Mouse (Mus musculus) right cerebral cortex, adult 2 months (tissue): ENCODE results near the gene Syne3.

Experiments used
- DNase-seq, 2 experiments: peaks; one replicate each; pipeline ENCODE4 v3.0.0; 2021 to 2022; ENCODE audit warnings: low spot score in 2 of 2

The Syne3 gene

DNA sequence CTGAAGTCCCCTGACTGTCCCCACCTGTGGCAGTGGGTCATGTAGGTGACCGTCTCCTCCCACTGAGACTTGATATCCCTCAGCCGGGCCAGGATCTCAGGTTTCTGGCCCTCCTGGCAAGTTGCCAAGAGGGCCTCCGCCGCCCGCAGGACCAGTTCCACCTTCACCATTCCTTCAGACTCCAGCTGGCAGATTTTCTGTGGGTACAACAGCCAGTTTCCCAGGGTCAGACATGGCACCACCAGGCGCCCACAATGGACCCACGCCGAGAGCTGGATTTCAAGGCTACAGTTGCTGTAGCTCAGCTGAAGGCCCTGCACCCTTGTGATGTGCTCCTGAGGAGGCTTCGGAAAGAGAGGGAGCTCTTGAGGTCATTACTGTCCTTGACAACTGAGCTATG is 40.4 kb downstream of the Syne3 start:
- no peak for DNase-seq

DNA sequence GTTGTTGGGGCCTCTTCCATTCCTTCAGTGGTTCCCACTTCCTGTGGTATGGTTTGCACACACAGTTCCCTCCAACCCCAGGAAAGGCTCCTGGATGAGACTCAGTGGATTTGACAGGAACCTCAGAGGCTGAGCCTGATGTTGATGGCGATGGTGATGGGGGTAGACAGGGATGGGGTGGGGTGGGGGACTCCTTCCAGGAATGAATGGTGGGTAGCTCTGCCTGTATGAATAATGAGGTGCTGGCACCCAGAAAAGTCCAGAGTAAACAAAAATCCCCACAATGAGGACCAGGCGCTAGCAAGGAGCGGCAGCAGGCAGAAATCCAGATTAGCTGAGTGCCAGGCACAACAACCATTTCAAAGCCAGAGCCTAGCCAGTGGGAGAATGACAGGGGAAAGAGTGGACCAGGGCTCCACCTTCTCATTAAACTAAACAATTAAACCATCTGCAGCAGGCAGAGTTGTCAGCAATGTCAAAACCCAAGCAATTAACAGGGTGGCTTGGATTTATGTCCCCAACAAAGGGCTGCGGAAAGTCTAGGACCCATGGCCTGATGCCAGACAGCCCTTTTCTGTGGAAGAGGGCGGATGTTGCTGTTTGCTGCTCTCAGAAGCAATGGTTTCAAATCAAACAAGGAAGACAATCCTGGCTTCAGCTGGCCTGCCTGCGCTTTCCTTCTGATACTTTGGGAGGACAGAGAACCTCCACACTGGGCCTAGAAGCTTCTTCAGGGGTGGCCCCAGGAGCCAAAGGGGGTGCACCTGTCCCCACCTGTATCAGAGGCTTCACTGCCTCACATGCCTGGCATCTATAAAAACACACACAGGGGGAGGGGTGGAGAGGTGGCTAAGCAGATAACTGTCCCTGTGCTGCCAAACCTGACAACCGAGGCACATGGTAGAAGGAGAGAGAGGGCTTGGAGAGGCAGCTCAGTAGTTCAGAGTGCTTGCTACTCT is 44.4 kb downstream of the Syne3 start:
- peak in 1 of 2 experiments; percentile 17 for DNase-seq

DNA sequence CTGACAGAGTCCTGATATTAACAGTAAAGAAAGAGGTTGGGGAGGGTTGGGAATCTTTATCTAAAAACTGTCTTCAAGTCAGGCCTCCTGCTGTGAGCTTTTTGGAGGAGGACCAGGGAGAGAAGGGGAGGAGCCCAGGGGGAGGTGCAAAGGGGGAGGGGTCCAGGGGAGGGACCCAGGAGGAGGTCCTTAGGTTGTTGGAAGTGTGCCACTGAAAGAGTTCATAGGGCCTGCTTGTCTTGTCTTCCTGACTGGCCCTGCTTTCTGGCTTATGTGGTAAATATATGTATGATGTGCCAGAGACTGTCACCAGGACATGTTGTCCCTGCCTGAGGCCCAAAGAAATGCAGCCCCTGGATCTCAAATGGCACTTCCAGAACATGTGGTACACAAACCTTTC is 49.2 kb downstream of the Syne3 start:
- DNase-seq, result no peak

DNA sequence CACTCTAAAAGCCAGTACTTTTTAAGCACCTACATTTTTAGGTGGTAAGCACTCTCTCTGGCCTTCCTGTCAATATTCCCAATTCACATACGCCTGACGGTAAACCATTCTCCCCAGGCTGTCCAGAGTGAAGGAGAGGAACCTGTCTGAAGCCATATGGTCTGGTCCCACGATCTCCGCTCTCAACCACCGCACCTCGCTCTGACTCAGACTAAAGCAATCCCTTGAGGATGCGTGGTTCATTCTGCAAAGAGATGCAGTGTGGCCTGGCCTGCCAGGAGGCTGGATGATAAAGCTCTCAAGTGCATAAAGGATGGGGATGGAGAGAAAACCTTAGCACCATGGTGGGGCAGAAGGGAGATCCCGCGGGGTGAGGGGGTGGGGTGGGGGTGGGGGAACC is 49.6 kb downstream of the Syne3 start:
- DNase-seq, result no peak

DNA sequence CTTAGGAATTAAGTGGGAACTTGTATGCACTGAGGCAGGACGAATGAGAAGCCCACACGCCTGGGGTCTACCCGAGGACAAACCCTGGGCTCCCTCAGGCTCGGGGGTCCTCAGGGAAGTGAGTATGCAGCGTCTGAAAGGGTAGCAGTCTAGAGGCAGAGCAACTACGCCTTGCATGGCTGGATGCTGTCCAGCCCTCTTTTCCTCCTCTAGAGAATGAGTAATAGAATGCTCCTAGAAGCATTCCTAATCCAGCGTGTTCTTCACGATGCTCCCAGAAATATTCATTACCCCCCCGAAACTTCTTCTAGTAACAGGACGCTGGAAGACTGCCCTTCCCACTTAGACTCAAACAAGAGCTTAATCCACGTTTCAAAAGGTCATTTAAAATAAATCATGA is 51.3 kb downstream of the Syne3 start:
- DNase-seq, result no peak

DNA sequence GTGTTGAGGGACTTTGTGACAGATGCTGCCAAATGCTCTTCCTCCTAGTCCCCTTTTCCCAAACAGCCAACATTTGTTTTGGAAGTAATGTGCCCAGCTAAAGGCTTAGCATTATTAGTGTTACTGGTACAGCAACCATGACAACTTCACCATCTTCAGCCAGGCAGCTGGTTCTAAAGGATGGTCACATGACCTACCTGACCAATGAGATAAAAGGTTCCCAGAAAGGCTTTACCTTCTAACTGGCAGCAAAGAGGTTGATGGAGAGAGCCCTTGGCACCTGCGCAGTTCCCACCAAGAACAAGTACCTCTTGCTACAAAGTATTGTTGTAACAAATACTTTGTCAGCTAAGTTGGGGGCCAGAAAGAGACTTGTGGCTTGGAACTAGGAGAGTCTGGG is 52.4 kb downstream of the Syne3 start:
- DNase-seq, result no peak

DNA sequence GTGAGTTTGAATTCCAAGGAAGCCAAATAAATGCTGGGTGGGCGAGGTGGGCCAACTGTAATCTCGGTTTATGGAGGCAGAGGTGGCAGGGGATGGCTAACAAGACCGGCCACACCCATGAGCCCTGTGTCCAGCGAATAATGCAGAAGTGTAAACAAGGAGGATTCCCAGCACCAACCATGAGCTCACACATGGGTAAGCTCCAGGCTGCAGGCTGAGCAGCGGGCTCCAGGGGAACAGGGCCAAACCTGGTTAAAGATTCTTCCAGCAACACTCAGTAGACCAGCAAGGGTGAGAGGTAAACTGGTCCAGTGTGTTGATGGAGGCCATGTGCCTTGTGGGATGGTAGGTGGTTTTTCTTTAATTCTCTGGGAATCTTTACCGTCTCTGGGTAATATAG is 53.2 kb downstream of the Syne3 start:
- DNase-seq, result no peak

DNA sequence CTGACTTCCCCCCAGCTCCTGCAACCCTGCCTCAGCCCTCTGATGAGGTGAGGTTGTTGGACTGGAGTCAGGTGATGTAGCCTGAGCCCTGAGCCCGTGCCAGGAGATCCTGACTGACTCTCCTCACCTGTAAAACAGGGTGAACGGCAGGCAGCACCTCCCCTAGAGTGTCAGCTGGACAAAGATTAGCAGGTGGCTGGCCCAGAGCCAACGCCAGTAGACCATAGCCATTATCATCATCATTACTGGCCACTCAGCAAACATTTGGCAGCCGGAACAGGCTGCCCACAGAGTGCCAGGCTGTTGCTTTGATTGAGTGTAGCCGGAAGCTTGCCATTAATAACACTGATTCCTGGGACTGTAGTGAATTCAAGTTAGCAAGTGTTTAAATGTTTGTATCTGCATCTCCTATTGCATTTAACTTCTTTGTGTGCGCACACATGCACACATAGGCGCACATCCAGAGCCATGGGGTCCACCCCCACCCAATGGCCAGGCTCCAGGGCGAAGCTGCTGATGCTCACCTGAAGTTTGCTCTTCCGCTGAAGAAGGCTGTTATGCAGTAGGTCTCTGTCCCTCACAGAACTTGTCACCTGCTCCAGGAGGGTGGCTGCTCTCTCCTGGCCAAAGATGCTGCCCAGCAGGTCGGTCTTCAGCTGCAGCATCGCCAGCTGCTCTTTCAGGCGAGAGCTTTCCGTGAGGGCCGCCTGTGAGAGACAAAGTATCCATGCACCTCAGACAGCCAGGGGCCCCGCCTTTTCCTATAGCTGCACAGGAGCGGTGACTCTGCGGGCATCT is 54.4 kb downstream of the Syne3 start:
- DNase-seq, result no peak

DNA sequence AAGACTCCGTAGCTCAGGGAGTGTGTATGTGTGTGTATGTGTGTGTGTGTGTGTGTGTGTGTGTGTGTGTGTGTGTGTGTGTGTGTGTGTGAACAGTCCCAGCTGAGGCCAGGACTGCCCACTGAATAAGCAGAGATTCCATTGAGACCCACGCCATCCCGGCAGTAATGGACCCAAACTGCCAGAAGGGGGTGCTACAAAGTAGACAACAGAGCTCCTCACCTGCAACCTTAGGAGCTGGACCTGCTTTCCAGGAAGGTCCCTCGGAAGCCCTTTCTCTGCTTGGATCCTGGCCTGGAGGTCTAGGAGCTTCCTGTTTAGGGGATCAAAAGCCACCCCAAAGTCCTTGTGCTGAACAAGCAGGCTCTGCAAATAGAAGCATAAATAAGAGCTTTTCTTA is 55.7 kb downstream of the Syne3 start:
- DNase-seq, result peak; percentile 58 to 62

DNA sequence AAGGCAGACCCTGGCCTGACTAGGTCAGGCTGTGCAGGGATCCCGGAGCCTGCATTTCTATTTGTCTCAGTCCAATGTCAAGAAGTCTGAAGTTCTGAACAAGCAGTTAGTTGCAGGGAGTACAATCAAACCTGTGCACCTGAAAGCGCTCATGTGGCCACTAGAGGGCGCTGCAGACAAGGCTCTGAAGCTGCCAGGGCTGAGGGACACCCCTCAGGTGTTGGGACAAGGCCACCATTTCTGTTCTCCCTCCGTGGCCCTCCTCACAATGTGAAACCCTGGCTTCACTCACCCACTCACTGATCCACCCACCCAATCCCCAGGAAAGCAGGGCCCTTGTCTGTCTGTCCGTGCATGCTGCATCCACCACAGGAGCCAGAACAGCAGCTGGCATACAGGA is 57.2 kb downstream of the Syne3 start:
- DNase-seq, result peak; percentile 77 to 78

DNA sequence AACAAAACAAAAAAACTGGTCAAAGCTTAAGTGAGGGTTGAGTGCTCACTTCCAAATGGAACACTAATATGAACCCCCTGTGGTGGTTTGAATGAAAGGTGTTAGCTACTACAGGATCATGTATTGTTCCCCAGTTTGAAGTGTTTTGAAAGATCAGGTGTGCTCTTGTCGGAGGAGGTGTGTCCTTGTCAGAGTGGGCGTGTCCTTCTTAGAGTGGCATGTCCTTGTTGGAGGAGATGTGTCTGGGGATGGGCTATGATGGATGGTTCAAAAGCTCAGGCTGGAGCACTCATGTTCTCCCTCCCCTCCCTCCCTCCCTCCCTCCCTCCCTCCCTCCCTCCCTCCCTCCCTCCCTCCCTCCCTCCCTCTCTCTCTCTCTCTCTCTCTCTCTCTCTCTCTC is 61.7 kb downstream of the Syne3 start:
- no peak for DNase-seq

DNA sequence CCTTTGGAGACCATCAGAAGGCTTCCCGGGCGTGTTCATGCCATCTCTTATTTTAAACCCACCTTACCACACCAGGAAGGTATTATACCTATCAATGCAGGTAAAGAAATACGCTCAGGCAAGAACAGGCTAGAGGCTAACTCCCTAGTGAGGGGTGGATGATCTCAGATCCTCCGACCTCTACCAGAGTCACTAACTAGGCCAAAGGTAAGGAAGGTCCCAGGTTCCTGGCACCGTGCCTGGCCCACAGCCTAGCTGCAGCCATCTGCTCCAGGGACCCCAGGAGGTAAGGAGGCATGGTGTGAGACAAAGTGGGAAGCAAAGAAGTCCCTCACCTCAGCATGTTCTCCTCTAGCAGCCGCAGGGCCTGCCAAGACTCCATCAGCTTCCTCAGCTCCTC is 63.4 kb downstream of the Syne3 start:
- no peak for DNase-seq

DNA sequence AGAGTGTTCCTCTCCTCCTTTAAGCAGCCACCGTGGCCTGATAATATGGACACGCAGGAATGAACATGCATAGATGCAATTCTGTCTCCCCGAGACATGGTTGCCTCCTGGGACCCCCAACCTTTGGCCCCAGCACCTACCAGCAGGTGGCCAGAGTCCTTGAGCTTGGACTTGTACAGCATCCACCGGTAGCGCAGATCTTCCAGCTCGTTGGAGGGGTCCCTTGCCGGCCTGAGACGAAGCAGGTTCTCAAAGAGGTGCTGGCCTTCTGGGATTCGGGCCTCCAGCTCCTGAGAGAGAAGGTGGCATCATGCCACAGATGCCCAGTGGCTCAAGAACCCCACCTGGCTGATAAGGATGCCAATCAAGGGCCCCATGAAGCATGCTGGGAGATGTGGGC is 69.1 kb downstream of the Syne3 start:
- DNase-seq, result no peak

DNA sequence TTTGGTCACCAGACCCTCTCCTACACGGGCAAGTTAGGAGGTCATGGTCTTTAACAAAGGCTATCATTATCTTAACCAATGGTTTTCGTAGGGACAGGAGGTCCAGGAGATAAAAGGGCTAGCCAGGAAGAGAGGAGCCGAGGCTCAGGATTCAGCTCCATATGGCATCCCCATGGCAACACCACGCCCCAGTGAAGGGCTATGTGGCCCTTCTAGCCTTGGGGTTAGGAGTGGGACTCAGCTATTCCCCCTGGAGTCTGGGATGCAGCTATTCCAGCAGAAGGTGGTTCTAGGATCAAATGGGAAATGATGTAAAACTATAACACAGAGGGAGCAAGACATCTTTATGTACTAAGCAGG is 69.6 kb downstream of the Syne3 start:
- DNase-seq, result no peak

DNA sequence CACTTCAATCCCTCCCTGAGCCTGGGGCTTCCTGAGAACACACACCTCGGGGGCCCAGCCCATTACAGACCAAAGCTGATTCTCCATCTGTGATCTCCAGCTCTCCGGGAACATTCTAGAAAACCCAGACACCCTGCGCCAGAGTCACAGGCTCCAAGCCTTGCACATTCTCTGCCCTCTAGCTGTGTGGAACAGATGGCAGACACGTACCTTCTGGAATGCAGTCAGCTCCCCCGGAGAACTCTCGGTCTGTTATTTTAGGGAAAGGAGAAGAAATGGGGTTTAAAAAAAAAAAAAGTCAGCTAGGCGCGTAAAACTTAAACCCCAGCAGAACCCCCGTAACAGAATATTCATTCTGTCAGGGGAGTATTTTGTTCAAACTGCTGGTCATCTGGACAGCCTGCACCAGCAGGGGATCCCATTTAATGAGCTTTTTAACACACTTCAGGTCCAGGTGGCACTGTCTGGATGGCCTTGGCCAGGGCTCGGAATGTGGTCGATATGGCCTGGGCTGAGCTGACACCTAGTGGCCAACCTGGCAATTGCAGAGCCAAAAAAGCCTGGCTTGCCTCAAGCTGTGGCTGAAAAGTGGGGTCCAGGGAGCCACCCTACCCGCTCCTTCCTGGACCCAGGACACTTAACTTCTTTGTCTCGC is 70.1 kb downstream of the Syne3 start:
- peak; percentile 86 to 88 for DNase-seq

DNA sequence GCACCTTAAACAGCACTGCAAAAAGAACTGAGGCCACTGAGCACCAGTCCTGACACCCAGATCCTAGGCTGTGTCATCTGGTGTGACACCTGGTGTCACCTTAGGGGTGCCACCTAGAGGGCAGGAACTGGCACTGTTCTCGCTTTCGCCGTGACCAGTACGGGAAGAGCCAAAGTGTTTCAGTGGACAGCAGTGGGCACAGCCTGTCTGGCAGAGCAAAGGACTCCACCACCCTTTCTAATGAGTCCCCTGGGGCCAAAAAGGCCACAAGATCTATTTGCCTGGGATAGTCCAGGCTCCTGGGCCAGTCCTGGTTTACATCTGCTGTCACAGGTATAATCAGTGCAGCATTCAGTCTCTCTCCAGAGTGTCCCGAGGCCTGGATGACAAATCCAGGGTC is 70.7 kb downstream of the Syne3 start:
- DNase-seq, result no peak

DNA sequence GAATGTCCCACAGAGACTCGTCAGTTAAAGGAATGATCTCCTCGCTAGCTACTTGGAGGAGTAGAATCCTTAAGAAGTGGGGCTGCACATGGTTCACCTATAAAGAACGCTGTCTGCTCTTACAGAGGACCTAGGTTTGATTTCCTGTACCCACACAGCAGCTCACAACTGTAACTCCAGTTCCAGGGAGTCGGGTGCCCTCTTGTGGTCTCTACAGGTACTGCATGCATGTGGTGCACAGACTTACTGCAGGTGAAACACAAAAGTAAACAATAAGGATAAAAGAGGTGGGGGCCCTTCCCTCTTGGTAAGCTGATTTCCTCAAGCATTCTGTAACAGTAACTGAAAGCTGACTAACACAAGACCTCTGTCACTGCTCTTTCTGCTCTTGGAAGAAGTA is 73.4 kb downstream of the Syne3 start:
- no peak for DNase-seq

DNA sequence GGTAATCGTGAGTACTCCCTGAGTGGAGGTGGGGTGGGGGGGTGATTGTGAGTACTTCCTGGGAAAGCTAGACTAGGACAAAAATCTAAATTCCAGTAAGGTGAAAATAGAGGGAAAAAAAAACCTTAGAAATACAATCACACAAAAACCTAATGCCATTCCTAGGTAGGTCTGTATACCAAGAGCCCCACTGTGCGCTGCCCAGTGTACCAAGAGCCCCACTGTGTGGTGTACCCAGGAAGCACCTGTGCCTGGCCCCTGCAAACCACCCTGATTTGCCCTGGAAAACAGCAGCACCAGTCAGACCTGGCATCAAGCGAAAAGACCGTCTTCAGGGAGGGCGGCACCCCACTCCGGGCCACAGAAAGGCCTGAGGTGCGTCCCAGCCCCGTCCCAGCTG is 74.5 kb downstream of the Syne3 start:
- DNase-seq, result no peak

DNA sequence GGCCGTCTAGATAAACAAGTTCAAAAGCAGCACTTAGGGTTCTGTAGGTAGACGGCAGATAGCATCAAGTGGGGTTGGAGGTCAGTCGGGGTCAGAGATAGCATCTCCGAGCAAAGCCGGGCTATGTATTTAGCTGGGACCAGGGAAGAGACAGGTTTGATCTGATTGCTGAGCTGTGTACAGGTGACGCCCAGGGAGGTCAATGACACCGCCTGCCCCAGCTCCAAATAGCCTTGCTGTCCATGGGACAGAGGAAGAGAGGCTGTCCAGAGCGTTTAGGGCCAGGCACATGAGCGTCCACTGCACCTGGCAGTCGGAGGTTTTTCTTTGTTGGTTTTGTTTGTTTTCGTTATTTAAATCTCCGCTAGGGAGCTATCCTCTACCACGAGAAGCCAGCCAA is 75.8 kb downstream of the Syne3 start:
- DNase-seq, result no peak

DNA sequence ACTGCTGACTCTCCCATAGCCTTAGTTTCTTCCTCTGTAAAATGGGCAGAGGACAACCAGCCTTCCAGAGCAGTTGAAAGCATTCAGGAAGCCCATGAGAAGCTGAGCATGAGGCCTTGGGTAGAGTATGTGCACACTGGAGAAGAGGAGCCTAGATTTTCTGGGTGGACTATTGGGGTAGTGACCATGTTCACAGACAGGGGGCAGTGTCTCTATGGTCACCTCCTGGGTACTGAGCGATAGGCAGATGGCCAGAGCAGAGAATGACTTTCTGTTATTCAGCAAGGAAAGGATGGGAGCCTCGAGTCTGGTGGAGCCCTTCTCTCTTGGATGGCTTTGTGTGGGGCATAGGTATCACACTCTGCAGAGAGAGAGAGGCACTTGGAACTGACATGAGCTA is 76.4 kb downstream of the Syne3 start:
- no peak for DNase-seq

DNA sequence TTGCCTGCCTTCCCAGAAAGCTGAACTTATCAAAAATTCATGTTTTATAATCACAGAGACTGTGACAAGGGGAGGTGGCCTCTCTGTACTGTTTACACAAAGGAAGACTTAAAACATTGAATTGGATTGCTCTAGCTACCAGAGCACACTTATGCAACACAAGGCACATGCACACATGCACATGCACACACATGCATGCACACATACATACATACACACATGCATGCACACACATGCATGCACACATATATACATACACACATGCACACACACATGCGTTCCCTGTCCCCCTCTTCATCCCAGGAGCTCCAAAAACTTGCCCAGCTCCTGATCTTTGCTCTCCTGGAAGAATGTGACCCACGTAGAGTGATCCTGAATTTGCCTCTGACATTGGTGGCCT is 83.8 kb downstream of the Syne3 start:
- no peak for DNase-seq

DNA sequence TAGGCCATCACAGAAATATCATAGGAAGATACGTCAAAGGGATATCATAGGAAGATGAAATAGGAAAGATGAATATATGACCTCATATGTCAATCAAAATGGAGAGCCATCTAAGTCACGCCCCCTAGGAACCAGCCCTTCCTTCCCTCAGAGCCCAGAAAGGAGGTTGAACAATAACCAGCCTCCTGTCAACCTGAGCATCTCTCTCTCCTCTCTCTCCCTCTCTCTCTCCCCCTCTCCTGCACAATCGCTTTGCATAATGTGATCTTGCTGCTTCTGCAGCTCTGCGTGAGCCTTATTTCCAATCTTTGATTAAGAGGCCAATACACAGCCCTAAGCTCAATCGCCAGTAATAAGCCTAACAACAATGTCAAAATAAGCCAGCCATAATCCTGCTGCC is 84.6 kb downstream of the Syne3 start:
- DNase-seq, result no peak

DNA sequence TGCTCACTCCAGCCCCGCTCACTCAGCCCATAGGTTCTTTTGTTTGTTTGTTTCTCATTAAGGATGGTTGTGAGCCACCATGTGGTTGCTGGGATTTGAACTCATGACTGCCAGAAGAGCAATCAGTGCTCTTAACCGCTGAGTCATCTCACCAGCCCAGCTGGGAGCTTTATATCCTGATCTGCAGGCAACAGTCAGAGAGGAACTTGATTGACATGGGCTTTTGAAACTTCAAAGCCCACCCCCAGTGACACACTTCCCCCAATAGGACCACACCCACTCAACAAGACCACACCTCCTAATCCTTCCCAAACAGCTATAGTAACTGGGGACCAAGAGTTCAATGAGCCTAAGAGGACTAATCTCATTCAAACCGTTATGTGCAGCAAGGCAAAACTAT is 85.1 kb downstream of the Syne3 start:
- DNase-seq, result no peak
